Mouse (Mus musculus): Measurements from ENCODE around the gene Stk16.

DNA sequence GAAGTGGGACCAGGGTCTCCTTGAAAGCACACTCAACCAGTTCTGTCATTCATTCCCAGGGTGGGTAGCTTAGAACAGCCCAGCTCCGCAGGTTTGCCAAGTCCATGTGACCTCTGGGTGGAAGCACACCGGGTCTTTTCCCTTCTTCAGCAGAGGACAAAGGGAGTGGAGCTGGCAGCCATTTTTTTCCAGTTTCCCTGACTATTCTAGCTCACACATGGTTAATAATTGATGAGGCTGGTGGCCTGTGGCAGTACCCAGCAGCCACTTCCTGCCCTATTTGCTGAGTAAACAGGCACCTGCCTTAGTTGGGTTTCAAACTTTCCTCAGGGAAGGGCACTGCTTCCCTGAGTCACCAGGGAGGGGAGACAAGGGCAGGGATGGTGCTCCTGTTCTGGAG, 3.8 kb downstream of the Stk16 start:
- TF ChIP-seq CTCF (IDR thresholded peaks at IDR 0.05) (no peak), POLR2A (IDR thresholded peaks at IDR 0.05; ENCODE audit: insufficient read depth, low read depth, low read length) (no peak), EP300 (IDR thresholded peaks at IDR 0.05; ENCODE audit: insufficient read depth, low read depth, low read length) (no peak)
